Mouse (Mus musculus) thymus, adult 2 months (tissue): ENCODE results near the gene Shkbp1. TPM values are rescaled to one million over a fixed set of nuclear protein-coding genes. Genes with fewer than 3 reads are reported as not detected.

ENCODE experiments used
- DNase-seq: peaks from one replicate; pipeline ENCODE4 v3.0.0; 2021
- H3K27ac ChIP-seq: fragments of 200-500 bp; 2 replicates; pipeline ENCODE4 v1.5.1; 2012; ENCODE audit warnings: low read length, control low read depth; ENCODE audit not compliant: control insufficient read depth, insufficient read depth
- H3K27me3 ChIP-seq: fragments of 200-500 bp; 2 replicates; pipeline ENCODE4 v1.6.1; 2012; ENCODE audit warnings: mild to moderate bottlenecking, low read length, moderate library complexity, mixed read lengths; ENCODE audit not compliant: control insufficient read depth, insufficient read depth
- H3K36me3 ChIP-seq: fragments of 200-500 bp; 2 replicates; pipeline ENCODE4 v1.6.1; 2012; ENCODE audit warnings: mild to moderate bottlenecking, low read length, moderate library complexity; ENCODE audit not compliant: control insufficient read depth, insufficient read depth
- H3K4me1 ChIP-seq: fragments of 200-500 bp; replicated peaks from 2 replicates; pipeline ENCODE4 v1.6.1; 2012; ENCODE audit warnings: low read length; ENCODE audit not compliant: control insufficient read depth, insufficient read depth
- H3K4me3 ChIP-seq: fragments of 200-500 bp; 2 replicates; pipeline ENCODE4 v1.5.1; 2012; ENCODE audit warnings: mild to moderate bottlenecking, low read length, control low read depth, moderate library complexity; ENCODE audit not compliant: control insufficient read depth, insufficient read depth
- CTCF ChIP-seq: fragments of 200-500 bp; IDR thresholded peaks from 2 replicates; pipeline ENCODE4 v1.5.1; 2012; ENCODE audit warnings: mild to moderate bottlenecking, control low read depth, low read length, moderate library complexity, borderline replicate concordance; ENCODE audit not compliant: control insufficient read depth, poor library complexity, insufficient read depth; ENCODE audit errors: extremely low read depth
- POLR2A ChIP-seq: fragments of 200-500 bp; IDR thresholded peaks from 2 replicates; pipeline ENCODE4 v1.6.1; 2012; ENCODE audit warnings: mild to moderate bottlenecking, low read length, control low read depth, moderate library complexity; ENCODE audit not compliant: control insufficient read depth, poor library complexity, insufficient read depth; ENCODE audit errors: extremely low read depth
- WGBS: fragments of 180-500 bp; shearing (Covaris S2); methylation state at CpG from one replicate; pipeline ENCODE4 v1.1.7; 2018; 5-methylcytosine and 5-hydroxymethylcytosine counted together
- polyA plus RNA-seq: library from polyadenylated mRNA; depleted of rRNA; stranded (reverse); fragments of >200 nt; gene quantifications from 2 replicates; pipeline ENCODE4 v1.2.3, GENCODE M21; 2012

Shkbp1 gene
- polyA plus RNA-seq, 1 experiment, result 206 TPM

- peaks cover 6% of the 10 kb centered on the region; the same call in 1 of the 2 replicates for H3K4me1 ChIP-seq
- TF ChIP-seq CTCF (no peak), POLR2A (no peak)
- DNase-seq, result no peak
- WGBS, result 88% methylated on average over 3 of the region's 3 CpGs
- H3K27ac ChIP-seq, result no peak overlapping the region
- H3K4me3 ChIP-seq, result no peak overlapping the region
- no peaks in the 10 kb centered on the region for H3K36me3 ChIP-seq
- H3K27me3 ChIP-seq, result no peaks in the 10 kb centered on the region
Measured at GRCm38 (mm10) chr7:27309832-27310231, 46.0 kb downstream of the Shkbp1 start.

GRCm38 (mm10) chr7:27308821-27309549 lies 46.8 kb downstream of the Shkbp1 start:
- DNase-seq, result no peak
- Histone ChIP-seq H3K4me3 (no peak overlapping the region), H3K27ac (no peak overlapping the region), H3K36me3 (no peaks in the 10 kb centered on the region), H3K4me1 (peaks cover 5% of the 10 kb centered on the region; the same call in 1 of the 2 replicates), H3K27me3 (no peaks in the 10 kb centered on the region)
- TF ChIP-seq CTCF, result no peak
- TF ChIP-seq POLR2A, result no peak
- 22% methylated on average over 28 of the region's 28 CpGs for WGBS

GRCm38 (mm10) chr7:27307551-27307950 lies 48.3 kb downstream of the Shkbp1 start:
- TF ChIP-seq POLR2A, result no peak
- no peak for TF ChIP-seq CTCF
- Histone ChIP-seq H3K27ac (no peak overlapping the region), H3K4me3 (no peak overlapping the region), H3K36me3 (no peaks in the 10 kb centered on the region), H3K27me3 (no peaks in the 10 kb centered on the region), H3K4me1 (peaks cover 5% of the 10 kb centered on the region; the same call in 1 of the 2 replicates)
- 84% methylated on average over 9 of the region's 9 CpGs for WGBS
- DNase-seq, result no peak

DNA sequence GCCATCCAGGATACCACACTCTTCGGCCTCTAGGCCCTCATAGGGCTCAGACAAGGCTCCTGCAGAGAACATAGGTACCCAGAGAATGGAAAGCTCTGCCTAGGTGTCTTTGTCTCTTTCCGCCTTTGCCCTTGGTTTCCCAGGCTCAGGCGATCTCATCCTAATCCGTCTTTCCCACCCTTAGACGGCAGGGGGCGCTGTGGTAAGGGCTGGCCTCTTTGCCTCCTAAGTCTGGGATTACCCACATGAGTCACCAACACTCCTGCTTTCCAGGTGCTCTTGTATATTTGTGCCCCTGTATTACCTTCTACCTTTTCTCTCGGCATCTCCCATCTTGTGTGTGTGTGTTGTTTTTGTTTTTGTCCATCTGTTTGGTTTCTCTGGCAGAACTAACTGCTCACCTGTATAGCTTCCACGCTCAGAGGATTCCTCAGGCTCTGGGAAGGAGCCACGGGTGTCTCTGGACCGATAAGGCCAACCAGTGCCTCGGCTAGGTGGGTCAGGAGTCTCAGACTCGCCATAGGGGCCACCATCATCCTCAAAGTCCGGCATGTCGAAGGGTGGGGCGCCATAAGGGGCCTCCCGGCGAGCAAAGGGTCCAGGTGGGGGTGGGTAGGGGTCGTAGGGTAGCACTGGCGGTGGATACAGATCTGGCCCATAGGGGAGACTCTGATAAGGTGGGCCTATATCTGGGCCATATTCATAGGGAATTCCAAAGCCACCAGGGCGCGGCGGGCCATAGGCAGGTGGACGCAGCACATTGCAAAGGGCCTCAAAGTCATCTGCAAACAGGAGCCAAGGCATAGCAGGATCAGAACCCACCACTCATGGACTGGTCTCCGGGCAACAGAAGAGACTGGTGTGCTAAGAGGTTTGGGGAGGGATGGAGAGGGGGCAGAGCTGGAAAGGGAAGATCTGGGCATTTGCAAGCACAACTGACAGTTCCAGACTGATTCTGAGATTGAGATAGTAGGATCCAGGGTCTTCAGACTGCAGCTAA lies 49.4 kb downstream of the Shkbp1 start:
- 82% methylated on average over 24 of the region's 24 CpGs for WGBS
- Histone ChIP-seq H3K4me3 (no peak overlapping the region), H3K36me3 (no peaks in the 10 kb centered on the region), H3K4me1 (peaks cover 5% of the 10 kb centered on the region; the same call in 1 of the 2 replicates), H3K27ac (no peak overlapping the region), H3K27me3 (no peaks in the 10 kb centered on the region; the same call in 1 of the 2 replicates)
- peak; percentile 43 for DNase-seq
- TF ChIP-seq POLR2A, result no peak
- peak; percentile 66; the same call in 1 of the 2 replicates for TF ChIP-seq CTCF

DNA sequence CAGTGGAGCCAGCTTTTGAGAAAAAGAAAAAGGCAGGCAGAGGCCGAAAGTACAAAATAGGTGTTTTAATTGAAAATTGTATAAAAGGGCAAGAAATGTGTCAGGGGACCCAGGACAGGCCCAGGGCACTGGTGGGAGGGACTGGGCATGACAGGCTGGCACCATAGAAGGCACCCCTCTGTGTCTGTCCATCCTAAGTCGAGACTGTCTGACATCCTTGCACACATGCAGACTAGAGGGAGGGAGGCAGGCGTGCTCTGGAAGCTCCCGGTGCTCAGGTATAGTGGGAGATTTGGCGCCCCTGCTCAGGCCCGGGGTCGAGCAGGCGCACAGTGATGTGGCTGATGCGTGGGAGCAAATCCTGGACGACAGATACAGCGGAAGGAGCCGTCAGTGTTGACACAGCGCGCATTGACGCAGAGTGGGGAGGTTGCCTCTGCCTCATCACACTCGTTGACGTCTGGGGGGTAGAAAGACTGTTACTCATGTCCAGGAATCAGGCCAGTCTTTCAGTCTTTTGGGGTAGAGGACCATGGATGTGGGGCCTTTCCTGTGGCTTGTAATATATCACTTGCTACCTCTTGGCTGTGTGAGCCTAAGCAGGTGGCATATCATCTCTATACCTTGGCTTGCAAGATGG lies 50.6 kb downstream of the Shkbp1 start:
- TF ChIP-seq POLR2A (no peak), CTCF (no peak)

DNA sequence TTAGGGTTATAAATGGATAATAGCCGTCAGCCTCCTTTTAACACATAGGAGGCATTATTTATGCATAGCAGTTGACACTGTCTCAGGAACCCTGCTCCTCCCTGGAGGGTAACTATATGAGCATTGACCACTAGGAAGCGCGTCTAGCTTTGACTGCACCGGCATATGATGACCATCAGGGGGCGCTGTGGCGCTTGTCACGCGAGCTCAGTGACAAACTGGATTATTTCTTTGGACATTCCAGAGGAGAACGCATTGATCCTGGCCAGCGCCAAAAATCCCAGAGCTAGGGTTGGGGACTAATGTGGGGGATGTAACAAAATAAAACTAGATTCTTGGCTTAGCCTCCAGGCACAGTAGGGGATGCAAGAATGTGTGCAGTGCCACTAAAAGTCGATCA lies 53.6 kb downstream of the Shkbp1 start:
- H3K27ac ChIP-seq, result no peak overlapping the region
- no peak overlapping the region for H3K4me3 ChIP-seq
- DNase-seq, result peak; percentile 61
- no peaks in the 10 kb centered on the region for H3K4me1 ChIP-seq
- TF ChIP-seq POLR2A (no peak), CTCF (peak; percentile 91)
- WGBS, result 10% methylated on average over 11 of the region's 11 CpGs
- no peaks in the 10 kb centered on the region; the same call in 1 of the 2 replicates for H3K27me3 ChIP-seq
- H3K36me3 ChIP-seq, result no peaks in the 10 kb centered on the region

More for the DNA sequence above, 50.6 kb downstream of the Shkbp1 start:
- Histone ChIP-seq H3K4me1 (peaks cover under 1% of the 10 kb centered on the region; the same call in 1 of the 2 replicates), H3K27me3 (no peaks in the 10 kb centered on the region; the same call in 1 of the 2 replicates), H3K36me3 (no peaks in the 10 kb centered on the region), H3K4me3 (no peak overlapping the region), H3K27ac (no peak overlapping the region)
- no peak for DNase-seq
- 92% methylated on average over 17 of the region's 17 CpGs for WGBS
